Mouse (Mus musculus) layer of hippocampus, adult 2 months (tissue): ENCODE data around the gene E030018B13Rik. TPM values are rescaled to one million over a fixed set of nuclear protein-coding genes. Genes with fewer than 3 reads are reported as not detected.

Source experiments
- DNase-seq, 2 experiments: peaks; one replicate each; pipeline ENCODE4 v3.0.0; 2022; ENCODE audit warnings: low spot score in 2 of 2
- H3K27ac ChIP-seq: fragments of 200-600 bp; 2 replicates; pipeline ENCODE4 v1.8.1; 2022
- H3K4me3 ChIP-seq: fragments of 200-600 bp; 2 replicates; pipeline ENCODE4 v1.8.1; 2022; ENCODE audit warnings: mild to moderate bottlenecking
- CTCF ChIP-seq: fragments of 200-600 bp; conservative IDR thresholded peaks from 2 replicates; pipeline ENCODE4 v1.8.1; 2022; ENCODE audit warnings: antibody characterized with exemption, mild to moderate bottlenecking, moderate library complexity
- long read RNA-seq, 2 experiments: library from polyadenylated mRNA; stranded (forward); transcript quantifications; one replicate each; pipeline ENCODE4 v2.0.0; 2021; ENCODE audit warnings: borderline mapping rate in 2 of 2
- total RNA-seq, 2 experiments: library from RNA; stranded (reverse); gene quantifications; 2 replicates each; pipeline ENCODE4 v1.2.3; 2021

The E030018B13Rik gene
- total RNA-seq: not detected
- long read RNA-seq, experiment 1: 0 reads
- long read RNA-seq, experiment 2: 0 reads

GRCm38 (mm10) chr7:63916268-63916907, at the start of gene E030018B13Rik:
Gene E030018B13Rik (plus strand): TSS chr7:63916857.
- no peak for DNase-seq
- Histone ChIP-seq H3K27ac (peak within 1 kb of the TSS; percentile 90), H3K4me3 (no peak within 1 kb of the TSS; the same call in 1 of the 2 replicates)
- no peak for TF ChIP-seq CTCF

GRCm38 (mm10) chr7:63868356-63868918, 48.2 kb upstream of the E030018B13Rik start:
- Histone ChIP-seq H3K4me3 (no peak overlapping the region), H3K27ac (no peak overlapping the region)
- DNase-seq: no peak
- no peak for TF ChIP-seq CTCF

GRCm38 (mm10) chr7:63871698-63872097, 45.0 kb upstream of the E030018B13Rik start:
- Histone ChIP-seq H3K27ac (no peak overlapping the region), H3K4me3 (no peak overlapping the region)
- DNase-seq: no peak
- no peak for TF ChIP-seq CTCF

GRCm38 (mm10) chr7:63873880-63874279, 42.8 kb upstream of the E030018B13Rik start:
- no peak overlapping the region for H3K27ac ChIP-seq
- H3K4me3 ChIP-seq: no peak overlapping the region
- no peak for DNase-seq

GRCm38 (mm10) chr7:63875686-63876085, 41.0 kb upstream of the E030018B13Rik start:
- TF ChIP-seq CTCF: no peak
- no peak for DNase-seq
- Histone ChIP-seq H3K4me3 (no peak overlapping the region), H3K27ac (no peak overlapping the region)

More at GRCm38 (mm10) chr7:63873880-63874279, 42.8 kb upstream of the E030018B13Rik start:
- TF ChIP-seq CTCF: no peak

- Histone ChIP-seq H3K4me3 (no peak overlapping the region), H3K27ac (no peak overlapping the region)
- no peak for DNase-seq
- TF ChIP-seq CTCF: no peak
Measured at GRCm38 (mm10) chr7:63876640-63877039, 40.0 kb upstream of the E030018B13Rik start.

GRCm38 (mm10) chr7:63877610-63878009, 39.0 kb upstream of the E030018B13Rik start:
- no peak for DNase-seq
- no peak for TF ChIP-seq CTCF
- Histone ChIP-seq H3K27ac (no peak overlapping the region), H3K4me3 (no peak overlapping the region)

- TF ChIP-seq CTCF: no peak
- DNase-seq: peak in 1 of 2 experiments; percentile 38
- Histone ChIP-seq H3K4me3 (no peak overlapping the region), H3K27ac (peak overlapping the region; percentile 72)
Measured at GRCm38 (mm10) chr7:63879583-63879982, 37.1 kb upstream of the E030018B13Rik start.

GRCm38 (mm10) chr7:63882739-63883138, 33.9 kb upstream of the E030018B13Rik start:
- H3K27ac ChIP-seq: no peak overlapping the region
- no peak for DNase-seq
- H3K4me3 ChIP-seq: no peak overlapping the region
- no peak for TF ChIP-seq CTCF

- H3K4me3 ChIP-seq: no peak overlapping the region
- TF ChIP-seq CTCF: no peak
- no peak for DNase-seq
- H3K27ac ChIP-seq: no peak overlapping the region
Measured at GRCm38 (mm10) chr7:63885025-63885424, 31.6 kb upstream of the E030018B13Rik start.

- TF ChIP-seq CTCF: no peak
- DNase-seq: no peak
- H3K4me3 ChIP-seq: no peak overlapping the region
- H3K27ac ChIP-seq: no peak overlapping the region; the same call in 1 of the 2 replicates
Measured at GRCm38 (mm10) chr7:63887034-63887551, 29.6 kb upstream of the E030018B13Rik start.

- Histone ChIP-seq H3K4me3 (no peak overlapping the region), H3K27ac (no peak overlapping the region; the same call in 1 of the 2 replicates)
- no peak for DNase-seq
- no peak for TF ChIP-seq CTCF
Measured at GRCm38 (mm10) chr7:63887602-63888123, 29.0 kb upstream of the E030018B13Rik start.

- H3K27ac ChIP-seq: peak overlapping the region; percentile 57; the same call in 1 of the 2 replicates
- DNase-seq: no peak
- H3K4me3 ChIP-seq: no peak overlapping the region
- TF ChIP-seq CTCF: no peak
Measured at GRCm38 (mm10) chr7:63888674-63889073, 28.0 kb upstream of the E030018B13Rik start.
